Mouse (Mus musculus): Measurements from ENCODE around the gene Gatc. TPM values are rescaled to one million over a fixed set of nuclear protein-coding genes. Genes with fewer than 3 reads are reported as not detected.

Gatc gene
- total RNA-seq, 1 experiment from 2014 or later, result 14.1 TPM

GRCm38 (mm10) chr5:115301615-115302014 lies 39.4 kb downstream of the Gatc start:
- ATAC-seq (replicated peaks in 1 of 2; ENCODE audit: insufficient read depth in 1 of 2, low FRiP score in 2 of 2, low TSS enrichment in 1 of 2, low read depth in 1 of 2, poor library complexity in 2 of 2, severe bottlenecking in 2 of 2), result no peak

GRCm38 (mm10) chr5:115300792-115301614 lies 40.0 kb downstream of the Gatc start, which contains the start of gene Dynll1:
Dynll1 (minus strand) TSS chr5:115300999.
- peak; percentile 93 to 95 for ATAC-seq (replicated peaks in 1 of 2; ENCODE audit: insufficient read depth in 1 of 2, low FRiP score in 2 of 2, low TSS enrichment in 1 of 2, low read depth in 1 of 2, poor library complexity in 2 of 2, severe bottlenecking in 2 of 2)

GRCm38 (mm10) chr5:115300035-115300744 lies 40.8 kb downstream of the Gatc start:
- ATAC-seq (replicated peaks in 1 of 2; ENCODE audit: insufficient read depth in 1 of 2, low FRiP score in 2 of 2, low TSS enrichment in 1 of 2, low read depth in 1 of 2, poor library complexity in 2 of 2, severe bottlenecking in 2 of 2), result peak in 1 of 2 experiments; percentile 12; a peak in 2 of 4 replicates

- no peak for ATAC-seq (replicated peaks in 1 of 2; ENCODE audit: insufficient read depth in 1 of 2, low FRiP score in 2 of 2, low TSS enrichment in 1 of 2, low read depth in 1 of 2, poor library complexity in 2 of 2, severe bottlenecking in 2 of 2)
These were observed 44.6 kb downstream of the Gatc start for GRCm38 (mm10) chr5:115296347-115296746.

GRCm38 (mm10) chr5:115294173-115294572 lies 46.8 kb downstream of the Gatc start:
- no peak for ATAC-seq (replicated peaks in 1 of 2; ENCODE audit: insufficient read depth in 1 of 2, low FRiP score in 2 of 2, low TSS enrichment in 1 of 2, low read depth in 1 of 2, poor library complexity in 2 of 2, severe bottlenecking in 2 of 2)

- ATAC-seq (replicated peaks in 1 of 2; ENCODE audit: insufficient read depth in 1 of 2, low FRiP score in 2 of 2, low TSS enrichment in 1 of 2, low read depth in 1 of 2, poor library complexity in 2 of 2, severe bottlenecking in 2 of 2), result peak in 1 of 2 experiments; percentile 32; a peak in 1 of 4 replicates
These were observed 56.2 kb downstream of the Gatc start for GRCm38 (mm10) chr5:115284735-115285134.

Other genes with a start within 250 kb of the Gatc start
- gene Gm10401, start 242.9 kb downstream of the Gatc start, total RNA-seq (2017), result 0.50 TPM in 1 of 2 replicates, not detected in the other
- 15.9 and 18.0 TPM in 2 replicates for gene Acads, start 221.8 kb downstream of the Gatc start, total RNA-seq (2017)
- gene Unc119b, start 206.2 kb downstream of the Gatc start, total RNA-seq (2017), result 12.8 and 14.2 TPM in 2 replicates
- 225 and 241 TPM in 2 replicates for gene Mlec, start 183.0 kb downstream of the Gatc start, total RNA-seq (2017)
- gene Cabp1, start 146.8 kb downstream of the Gatc start, total RNA-seq (2017), result not detected in 2 replicates
- 67.4 and 94.4 TPM in 2 replicates for gene Pop5, start 105.3 kb downstream of the Gatc start, total RNA-seq (2017)
- 50.7 and 55.9 TPM in 2 replicates for gene Rnf10, start 68.3 kb downstream of the Gatc start, total RNA-seq (2017)
- gene Coq5, start 61.5 kb downstream of the Gatc start, total RNA-seq (2017), result 39.0 and 55.3 TPM in 2 replicates
- 198 and 266 TPM in 2 replicates for gene Dynll1, start 40.2 kb downstream of the Gatc start, total RNA-seq (2017)
- 82.0 and 105 TPM in 2 replicates for gene Srsf9, start 14.0 kb downstream of the Gatc start, total RNA-seq (2017)
- gene Triap1, start within 50 bp of the Gatc start, total RNA-seq (2017), result 8.6 and 9.6 TPM in 2 replicates
- gene Cox6a1, start 7.8 kb upstream of the Gatc start, total RNA-seq (2017), result 38.2 and 63.4 TPM in 2 replicates
- gene Msi1, start 88.4 kb upstream of the Gatc start, total RNA-seq (2017), result not detected in 2 replicates
- gene Pla2g1b, start 125.1 kb upstream of the Gatc start, total RNA-seq (2017), result not detected in 2 replicates
- 6.0 and 10.4 TPM in 2 replicates for gene Sirt4, start 143.5 kb upstream of the Gatc start, total RNA-seq (2017)
- 57.2 and 118 TPM in 2 replicates for gene Pxn, start 165.5 kb upstream of the Gatc start, total RNA-seq (2017)
- gene Rplp0, start 218.3 kb upstream of the Gatc start, total RNA-seq (2017), result 1,280 and 1,726 TPM in 2 replicates
- gene Gcn1l1, start 224.1 kb upstream of the Gatc start, total RNA-seq (2017), result 31.4 and 34.5 TPM in 2 replicates

All from hematopoietic stem cell, adult 5-6 weeks (primary cell).